Mouse (Mus musculus) adrenal gland, adult (tissue): Measurements from ENCODE around the gene Frat2.
"Not testable (repeated sequence)": the region's sequence is repeated elsewhere in the genome, so short reads cannot be mapped to it uniquely, and the experiment has no call there.

ENCODE experiments used
- DNase-seq, 2 experiments: peaks; one replicate each; pipeline ENCODE4 v3.0.0; 2022 to 2023; ENCODE audit warnings: low spot score in 1 of 2; ENCODE audit not compliant: inconsistent age in 2 of 2

Frat2 gene

GRCm38 (mm10) chr19:41847992-41848851 is at the start of gene Frat2:
Frat2 (minus strand) TSS chr19:41848132.
- DNase-seq, result peak; percentile 90 to 96

- DNase-seq, result no peak
Observed at GRCm38 (mm10) chr19:41896319-41896711, 48.4 kb upstream of the Frat2 start.

- peak; percentile 85 to 94 for DNase-seq
Observed at GRCm38 (mm10) chr19:41895460-41896318, 47.8 kb upstream of the Frat2 start, which contains the start of gene Rrp12. Rrp12 (minus strand) TSS chr19:41896173.

- peak in 1 of 2 experiments; percentile 65 for DNase-seq
Observed at GRCm38 (mm10) chr19:41894959-41895358, 47.0 kb upstream of the Frat2 start.

GRCm38 (mm10) chr19:41888191-41888590 is 40.3 kb upstream of the Frat2 start:
- no peak for DNase-seq

GRCm38 (mm10) chr19:41883882-41884281 is 36.0 kb upstream of the Frat2 start:
- no peak for DNase-seq

GRCm38 (mm10) chr19:41881842-41882241 is 33.9 kb upstream of the Frat2 start:
- no peak for DNase-seq

- DNase-seq, result no peak
Observed at GRCm38 (mm10) chr19:41874356-41874755, 26.4 kb upstream of the Frat2 start.

GRCm38 (mm10) chr19:41872285-41872684 is 24.4 kb upstream of the Frat2 start:
- DNase-seq, result no peak

- not testable (repeated sequence) for DNase-seq
Observed at GRCm38 (mm10) chr19:41869946-41870345, 22.0 kb upstream of the Frat2 start.

GRCm38 (mm10) chr19:41869296-41869695 is 21.4 kb upstream of the Frat2 start:
- no peak for DNase-seq

- no peak for DNase-seq
Observed at GRCm38 (mm10) chr19:41866707-41867106, 18.8 kb upstream of the Frat2 start.

- DNase-seq, result no peak
Observed at GRCm38 (mm10) chr19:41857816-41858310, 9.9 kb upstream of the Frat2 start.

GRCm38 (mm10) chr19:41857086-41857762 is 9.3 kb upstream of the Frat2 start:
- DNase-seq, result no peak

- no peak for DNase-seq
Observed at GRCm38 (mm10) chr19:41852423-41852822, 4.5 kb upstream of the Frat2 start.

GRCm38 (mm10) chr19:41850719-41851543 is 3.0 kb upstream of the Frat2 start:
- no peak for DNase-seq

GRCm38 (mm10) chr19:41850021-41850718 is 2.2 kb upstream of the Frat2 start:
- DNase-seq, result no peak

GRCm38 (mm10) chr19:41847614-41847991 is 329 bp downstream of the Frat2 start:
- not testable (repeated sequence) for DNase-seq

- peak; percentile 60 to 86 for DNase-seq
Observed at GRCm38 (mm10) chr19:41847091-41847581, 796 bp downstream of the Frat2 start.
